Mouse (Mus musculus) gastrocnemius, postnatal 14 days (tissue): ENCODE data around the gene Nod1. TPM values are rescaled to one million over a fixed set of nuclear protein-coding genes. Genes with fewer than 3 reads are reported as not detected.

Experiments
- DNase-seq: peaks from one replicate; pipeline ENCODE4 v3.0.0; 2021; ENCODE audit warnings: mixed read lengths
- intact Hi-C: fragments of 180-260 bp; cut with DNase I; formaldehyde crosslinking; loops from one replicate; pipeline ENCODE4 v1.15.1; 2025; ENCODE audit warnings: low total_unique reads
- long read RNA-seq, 2 experiments: library from polyadenylated mRNA; stranded (forward); transcript quantifications; one replicate each; pipeline ENCODE4 v2.0.0; 2021
- total RNA-seq, 2 experiments: library from RNA; stranded (reverse); gene quantifications; 2 replicates each; pipeline ENCODE4 v1.2.3; 2021

Nod1 gene
- 1 to 10 TPM; 6.3 to 8.2 TPM for total RNA-seq
- long read RNA-seq, experiment 1, full-length matches to known transcripts = 9 of 12 reads
- long read RNA-seq, experiment 1, partial matches to known transcripts = 2 of 12 reads
- long read RNA-seq, experiment 1, other reads (novel, unspliced or antisense) = 1 of 12 reads
- long read RNA-seq, experiment 2, full-length matches to known transcripts = 9 of 15 reads
- long read RNA-seq, experiment 2, partial matches to known transcripts = 2 of 15 reads
- long read RNA-seq, experiment 2, other reads (novel, unspliced or antisense) = 4 of 15 reads

DNA sequence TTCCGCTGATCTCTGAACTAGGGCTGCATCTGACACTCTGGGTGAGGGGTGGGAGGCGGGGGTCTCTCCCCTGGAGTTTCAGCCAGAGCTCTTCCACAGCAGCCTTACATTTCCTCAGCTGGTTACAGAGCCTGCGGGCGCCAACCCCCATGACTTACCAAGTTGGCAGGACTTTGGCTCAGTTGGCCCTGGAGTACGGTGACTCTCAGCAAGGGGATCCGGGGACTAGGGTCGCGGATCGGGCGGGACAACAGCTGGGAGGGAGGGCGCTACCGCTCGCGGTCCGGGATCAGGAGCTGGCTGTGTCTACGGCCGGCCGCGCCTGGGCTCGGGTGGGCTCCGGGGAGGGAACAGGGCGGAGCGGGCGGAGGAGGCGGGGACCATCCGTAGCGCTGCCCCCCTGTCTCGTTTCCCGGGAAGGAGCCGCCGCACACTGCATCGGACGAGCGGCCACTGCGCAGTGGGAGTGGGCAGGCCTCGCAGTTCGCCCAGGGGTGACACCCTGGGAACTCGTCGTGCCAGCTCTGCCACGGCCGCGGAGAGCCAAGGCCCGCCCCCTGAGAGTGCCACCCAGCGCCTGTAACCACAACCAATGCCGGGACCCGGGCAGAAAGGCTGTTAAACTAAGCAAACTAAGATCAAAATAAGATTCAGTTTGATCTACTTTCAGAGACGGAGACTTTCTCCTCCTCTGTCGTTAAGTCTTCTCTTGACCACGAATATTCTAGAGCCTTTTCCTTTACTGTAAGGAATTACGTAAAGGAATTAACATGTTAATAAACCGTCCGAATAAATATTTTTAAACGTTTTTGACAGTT lies at the start of gene Nod1:
Gene Nod1, minus strand, starts transcription at position 502 of the 818 bp plus-strand sequence.
- intact Hi-C loops = no loop called here

DNA sequence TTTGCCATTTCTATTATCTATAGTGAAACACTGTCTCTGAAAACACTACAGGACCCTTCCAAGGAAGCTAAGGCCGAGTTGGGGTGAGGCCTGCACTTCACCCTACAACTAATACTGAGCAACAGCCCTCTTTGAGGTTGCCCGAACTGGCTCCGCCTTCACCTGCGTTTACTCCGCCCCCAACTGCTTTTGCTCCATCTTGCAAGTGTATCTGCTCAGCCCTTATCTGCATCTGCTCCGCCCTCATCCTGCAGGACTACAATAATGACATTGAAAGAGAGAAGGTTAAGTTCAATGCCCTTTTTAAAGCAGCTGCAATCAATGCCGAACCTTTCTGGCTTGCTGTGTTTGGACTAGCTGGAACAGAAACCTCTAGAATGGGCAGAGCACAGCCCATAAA lies 49.4 kb upstream of the Nod1 start:
- intact Hi-C loops = no loop called here
- DNase-seq = no peak

More for the DNA sequence above, at the start of gene Nod1:
- peak; percentile 89 for DNase-seq

DNA sequence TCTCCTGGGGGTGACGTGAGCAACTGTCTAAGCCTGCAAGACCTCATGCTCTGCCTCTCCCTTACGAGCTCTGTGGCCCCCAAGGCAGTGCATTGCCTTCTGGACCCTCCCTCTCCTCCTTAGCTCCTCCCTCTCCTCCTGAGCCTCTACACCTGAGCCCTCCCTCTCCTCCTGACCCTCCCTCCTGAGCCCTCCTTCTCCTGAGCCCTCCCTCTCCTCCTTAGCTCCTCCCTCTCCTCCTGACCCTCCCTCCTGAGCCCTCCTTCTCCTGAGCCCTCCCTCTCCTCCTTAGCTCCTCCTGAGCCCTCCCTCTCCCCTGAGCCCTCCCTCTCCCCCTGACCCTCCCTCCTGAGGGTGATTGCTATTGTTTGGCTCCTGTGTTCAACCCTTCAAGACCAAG lies 46.0 kb upstream of the Nod1 start:
- DNase-seq = no peak
- intact Hi-C loops = loop anchor here (5.0 kb wide), 1 partner anchor 149 kb away; no protein-coding TSS in a partner anchor

DNA sequence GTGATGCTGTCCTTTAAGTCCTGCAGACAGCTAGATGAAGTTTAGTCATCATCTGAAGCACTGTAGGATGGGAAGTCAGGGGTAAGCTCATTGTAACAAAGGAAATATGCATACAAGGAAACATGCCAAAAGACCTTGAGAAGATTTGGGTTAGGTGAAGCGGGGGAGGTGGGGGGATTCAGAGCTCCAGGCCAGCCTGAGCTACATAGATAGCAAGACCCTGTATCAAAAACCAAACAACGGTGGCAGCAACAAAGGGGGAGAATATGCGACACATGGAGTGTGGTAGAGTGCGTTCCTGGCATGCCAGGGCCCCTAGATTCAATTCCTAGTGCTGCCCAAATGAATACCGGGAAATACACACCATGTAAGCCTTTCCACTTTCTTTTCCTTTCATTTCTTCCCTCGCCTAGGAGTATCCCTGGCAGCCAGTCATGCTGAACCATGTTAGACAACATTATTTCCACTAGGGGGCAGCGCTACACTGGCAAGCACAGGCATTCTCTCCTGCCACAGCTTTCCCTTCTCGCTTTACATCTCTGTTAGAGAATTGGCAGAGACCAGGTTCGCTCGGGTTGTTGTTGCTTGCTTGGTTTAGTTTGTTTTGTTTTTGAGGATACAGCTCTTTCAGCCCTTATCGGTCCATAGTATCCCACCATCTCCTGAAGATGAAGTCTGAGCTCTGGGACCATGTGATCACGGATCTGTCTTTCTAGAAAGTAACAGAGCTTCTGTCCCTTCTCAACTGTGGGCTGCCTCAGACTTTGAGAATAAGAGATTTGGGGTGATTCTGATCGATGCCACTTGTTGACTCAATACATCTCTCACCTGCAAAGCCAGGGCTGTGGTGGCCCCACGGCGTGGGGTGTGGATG lies 44.5 kb upstream of the Nod1 start:
- peak; percentile 58 for DNase-seq
- intact Hi-C loops = loop anchor here (5.0 kb wide), 1 partner anchor 150 kb away; no protein-coding TSS in a partner anchor

DNA sequence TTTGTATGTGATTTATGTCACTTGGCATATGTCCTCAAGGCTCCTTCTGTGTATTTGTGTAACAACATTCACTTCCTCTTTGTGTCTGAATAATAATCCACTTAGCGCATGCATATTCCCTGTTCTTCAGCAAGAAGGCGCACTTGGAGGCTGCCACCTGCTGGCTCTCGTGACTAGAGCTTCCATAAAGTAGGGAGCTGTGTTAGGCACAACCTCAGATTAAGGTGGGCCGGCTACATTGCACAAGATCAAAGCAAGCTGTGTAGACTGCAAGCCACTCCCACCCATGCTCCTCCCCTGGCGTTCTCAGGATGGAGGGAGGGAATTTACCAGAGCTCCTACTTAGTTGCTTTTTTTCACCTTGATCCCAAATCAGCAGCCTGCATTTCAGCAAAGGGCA lies 43.8 kb upstream of the Nod1 start:
- DNase-seq = no peak
- intact Hi-C loops = loop anchor here (5.0 kb wide), 1 partner anchor 151 kb away; no protein-coding TSS in a partner anchor

DNA sequence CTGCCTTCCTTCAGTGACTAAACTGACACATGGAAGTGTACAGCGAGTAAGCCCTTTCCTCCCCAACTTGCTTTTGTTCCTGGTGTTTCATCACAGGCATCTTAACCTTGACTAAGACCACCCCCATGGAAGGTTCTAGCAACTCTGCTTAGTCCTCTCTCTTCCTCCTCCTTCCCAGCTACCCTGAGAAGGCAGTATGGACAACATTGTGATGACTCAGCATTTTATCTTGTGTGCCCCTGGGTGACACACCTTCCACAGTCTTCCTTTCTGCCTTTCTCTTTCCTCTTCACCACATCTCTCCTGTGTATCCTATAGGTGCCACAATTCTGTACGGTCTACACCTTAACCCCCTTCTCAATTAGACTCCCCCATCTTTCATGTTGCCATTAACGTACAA lies 41.8 kb upstream of the Nod1 start:
- intact Hi-C loops = loop anchor here (5.0 kb wide), 1 partner anchor 92 kb away; no protein-coding TSS in a partner anchor
- no peak for DNase-seq

DNA sequence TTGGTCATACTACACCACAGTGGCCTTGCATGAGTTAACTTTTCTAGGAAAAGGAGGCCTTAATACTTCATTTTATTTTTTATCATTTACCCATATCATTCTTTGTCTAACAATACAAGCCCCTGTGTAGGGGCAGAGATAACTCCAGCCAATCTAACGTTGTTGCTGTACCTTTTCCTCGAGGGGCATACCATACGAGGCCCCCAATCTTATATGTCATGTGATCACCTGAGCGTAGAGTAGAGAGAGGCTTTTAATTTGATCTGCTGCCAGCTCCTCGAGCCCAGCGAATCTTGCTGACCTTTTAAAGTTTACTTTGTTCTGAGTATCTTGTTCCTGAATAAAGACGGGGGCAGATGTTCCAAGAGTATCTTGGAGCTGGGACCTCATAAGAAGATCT lies 40.1 kb upstream of the Nod1 start:
- intact Hi-C loops = loop anchor here (5.0 kb wide), 1 partner anchor 90 kb away; no protein-coding TSS in a partner anchor
- DNase-seq = no peak

DNA sequence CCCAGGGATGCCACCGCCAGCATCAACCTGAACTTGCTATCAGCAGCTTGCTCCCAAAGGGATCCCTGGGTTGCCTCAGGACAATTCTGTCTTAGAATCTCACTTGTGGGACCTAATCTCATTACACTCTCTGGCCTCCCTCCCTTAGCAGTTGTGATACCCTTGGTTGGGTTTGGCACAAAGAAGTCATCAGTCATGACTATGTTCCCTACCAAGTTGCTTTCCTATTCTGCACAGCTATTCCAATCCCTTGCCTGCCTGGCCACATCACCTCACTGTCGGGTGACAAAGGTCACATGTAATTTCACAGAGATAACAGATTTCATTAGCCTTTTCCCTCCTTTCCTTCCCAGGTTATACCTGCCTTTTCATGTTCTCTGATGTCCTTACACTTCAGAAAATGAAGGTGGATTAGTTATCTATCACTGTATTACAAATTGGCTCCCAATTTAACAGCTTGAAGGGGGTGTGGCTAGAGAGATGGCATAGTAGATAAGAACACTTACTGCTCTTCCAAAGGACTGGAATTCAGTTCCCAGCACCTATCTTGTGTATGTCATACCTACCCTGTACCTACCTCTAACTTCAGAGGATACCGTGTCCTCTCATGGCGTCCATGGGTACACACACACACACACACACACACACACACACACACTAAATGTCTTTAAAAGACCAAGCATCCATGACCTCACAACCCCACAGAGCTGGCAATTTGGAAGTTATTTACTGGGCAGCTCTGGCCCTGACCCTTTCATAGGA lies 38.1 kb upstream of the Nod1 start:
- DNase-seq = no peak
- intact Hi-C loops = loop anchor here (5.0 kb wide), 1 partner anchor 88 kb away; no protein-coding TSS in a partner anchor

DNA sequence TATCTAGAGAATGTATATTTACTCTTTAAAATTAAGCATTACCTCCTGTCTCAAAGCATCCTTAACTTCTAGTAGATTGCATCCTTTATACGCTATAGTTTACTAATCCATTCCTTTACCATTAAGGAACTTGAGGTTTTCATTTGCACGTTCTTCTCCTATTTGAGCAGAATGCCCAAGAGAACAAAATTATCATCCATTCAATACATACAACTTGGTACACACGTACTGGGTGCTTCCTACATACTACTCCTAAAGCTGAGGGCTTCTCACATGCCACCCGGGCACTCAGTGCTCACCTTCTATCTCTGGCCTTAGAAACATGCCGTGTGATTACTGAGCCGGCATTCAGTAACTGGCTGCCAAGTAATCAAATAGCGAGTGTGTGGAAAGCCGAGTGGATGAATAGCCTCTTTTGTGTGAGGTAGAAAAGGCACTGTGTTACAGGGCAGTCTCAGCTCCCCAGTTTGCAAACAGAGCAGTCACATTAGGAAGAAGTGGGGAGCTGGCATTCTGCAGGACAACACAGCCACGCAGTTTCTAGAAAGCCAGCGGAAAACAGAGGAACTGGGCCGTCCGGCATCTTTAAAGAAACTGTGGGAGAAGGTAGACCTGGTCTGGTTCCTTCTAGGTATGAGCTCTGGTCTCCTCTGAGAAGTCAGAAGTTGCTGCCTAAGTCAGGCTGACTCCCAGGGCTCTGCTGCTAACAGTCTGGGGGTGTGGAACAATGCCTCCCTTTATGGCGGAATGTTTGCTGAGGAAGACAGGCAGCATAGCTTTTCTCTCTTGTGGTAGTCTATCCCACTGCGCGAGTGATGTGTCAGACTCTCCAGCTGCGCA lies 37.2 kb upstream of the Nod1 start:
- intact Hi-C loops = loop anchor here (5.0 to 10.0 kb wide), 2 partner anchors 87 to 305 kb away; no protein-coding TSS in a partner anchor
- DNase-seq = no peak

DNA sequence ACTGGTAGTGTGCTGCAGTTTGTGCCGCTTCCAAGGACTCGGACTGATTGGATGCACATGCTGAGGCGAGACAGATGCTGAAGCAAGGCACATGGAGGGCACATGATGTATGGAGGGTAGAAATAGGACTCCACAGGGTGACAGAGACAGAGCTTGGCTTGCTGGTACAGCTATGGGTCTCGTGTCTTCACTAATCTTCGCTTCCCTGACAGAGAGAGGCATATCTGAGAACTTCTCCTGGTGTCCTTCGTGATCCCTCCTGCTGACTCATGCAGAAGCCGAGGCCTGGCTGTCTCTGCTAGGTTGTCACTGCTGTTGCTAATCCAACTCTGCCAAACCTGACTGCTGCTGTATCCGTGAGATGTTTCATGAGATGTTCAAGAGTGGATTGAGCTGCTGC lies 36.0 kb upstream of the Nod1 start:
- DNase-seq = no peak
- intact Hi-C loops = loop anchor here (10.0 kb wide), 1 partner anchor 304 kb away; no protein-coding TSS in a partner anchor

DNA sequence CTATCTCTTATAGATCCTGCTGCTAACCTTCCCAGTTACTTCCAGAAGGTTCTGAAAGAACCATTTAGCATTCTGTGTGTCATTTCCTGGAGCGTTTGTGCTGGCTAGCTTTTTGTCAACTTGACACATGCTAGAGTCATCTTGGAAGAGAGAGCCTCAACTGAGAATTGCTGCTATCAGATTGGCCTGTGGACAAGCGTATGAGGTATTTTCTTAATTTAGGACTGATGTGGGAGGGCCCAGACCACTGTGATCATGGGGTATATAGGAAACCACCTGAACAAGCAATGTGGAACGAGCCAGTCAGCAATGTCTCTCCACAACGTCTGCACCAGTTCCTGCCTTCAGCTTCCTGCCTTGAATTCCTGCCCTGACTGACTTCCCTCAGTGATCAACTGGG lies 31.1 kb upstream of the Nod1 start:
- DNase-seq = no peak
- intact Hi-C loops = loop anchor here (10.0 kb wide), 1 partner anchor 299 kb away; no protein-coding TSS in a partner anchor

DNA sequence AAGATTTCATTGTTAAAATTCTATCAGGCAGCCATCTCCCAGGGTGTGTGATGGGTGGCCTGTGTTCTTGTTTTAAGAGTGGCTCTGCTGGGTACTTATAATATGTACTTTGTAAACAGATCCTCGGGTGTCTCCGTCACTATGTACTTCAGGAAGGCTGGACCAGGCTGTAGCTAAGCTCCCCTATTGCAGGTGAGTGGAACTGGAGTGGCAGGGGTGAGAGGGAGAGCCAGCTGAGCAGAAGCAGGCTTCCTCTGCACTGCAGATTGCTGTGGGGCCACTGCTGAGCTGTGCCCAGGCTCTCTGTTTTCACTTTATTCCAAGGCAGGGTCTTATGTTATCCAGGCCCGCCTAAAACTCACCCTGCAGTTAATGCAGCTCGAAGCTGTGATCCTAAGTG lies 30.0 kb upstream of the Nod1 start:
- DNase-seq = no peak
- intact Hi-C loops = loop anchor here (10.0 kb wide), 1 partner anchor 298 kb away; no protein-coding TSS in a partner anchor

DNA sequence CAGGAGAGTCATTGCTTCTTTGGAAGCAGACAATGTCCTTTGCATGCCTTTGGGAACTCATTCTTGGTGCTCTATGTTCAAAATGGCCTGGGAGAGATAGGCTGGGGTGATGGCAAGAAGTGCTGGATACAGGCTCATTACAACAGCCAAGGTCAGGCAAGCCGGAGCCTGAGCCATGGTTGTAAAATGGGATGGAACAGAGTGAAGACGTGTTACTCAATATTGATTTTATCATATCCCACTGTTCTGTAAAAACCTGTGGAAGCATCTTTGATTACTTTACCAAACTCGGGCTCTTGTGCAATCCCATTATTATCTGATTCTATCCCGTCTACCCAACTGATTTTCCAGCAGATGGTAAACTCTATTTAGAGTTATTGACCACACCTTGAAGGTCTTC lies 28.9 kb upstream of the Nod1 start:
- intact Hi-C loops = loop anchor here (10.0 kb wide), 1 partner anchor 297 kb away; no protein-coding TSS in a partner anchor
- DNase-seq = no peak

DNA sequence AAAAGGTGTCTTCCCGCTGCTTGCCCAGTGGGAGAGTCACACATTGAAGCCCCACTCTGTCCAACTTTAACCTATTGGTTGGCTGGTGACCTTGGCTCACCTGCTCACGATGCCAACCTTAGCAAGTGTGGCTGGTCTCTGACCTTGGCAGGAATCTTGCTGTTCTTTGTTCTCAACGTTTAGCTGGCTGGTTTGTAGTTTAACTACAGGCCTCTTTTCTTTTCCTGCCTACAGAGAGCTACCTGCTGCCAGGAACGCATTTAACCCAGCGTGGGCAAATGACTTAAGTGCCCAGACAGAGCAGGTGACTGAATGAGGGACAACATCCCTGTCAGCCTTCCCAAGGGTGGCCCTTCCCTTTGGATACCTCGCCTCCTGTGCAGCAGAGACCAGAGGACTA lies 25.3 kb upstream of the Nod1 start:
- intact Hi-C loops = no loop called here
- DNase-seq = no peak

DNA sequence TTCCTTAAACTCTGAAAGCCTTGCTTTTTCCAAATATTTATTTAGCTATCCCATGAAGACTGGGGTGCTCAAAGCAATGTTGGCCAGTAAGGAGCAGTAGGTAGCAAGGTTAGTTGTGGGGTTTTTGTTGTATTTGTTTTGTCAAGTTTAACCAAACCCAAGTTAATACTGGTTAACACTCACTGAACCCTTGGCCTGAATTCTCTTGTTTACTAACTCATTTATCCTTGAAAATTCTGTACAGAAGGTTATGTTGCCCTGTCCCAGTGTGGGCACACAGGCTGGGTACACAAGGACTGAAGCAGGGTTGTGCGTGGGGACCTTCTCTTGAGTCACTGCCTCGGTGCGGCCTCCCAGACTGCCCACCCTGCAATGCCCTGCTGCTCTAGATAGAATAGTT lies 23.9 kb upstream of the Nod1 start:
- intact Hi-C loops = no loop called here

DNA sequence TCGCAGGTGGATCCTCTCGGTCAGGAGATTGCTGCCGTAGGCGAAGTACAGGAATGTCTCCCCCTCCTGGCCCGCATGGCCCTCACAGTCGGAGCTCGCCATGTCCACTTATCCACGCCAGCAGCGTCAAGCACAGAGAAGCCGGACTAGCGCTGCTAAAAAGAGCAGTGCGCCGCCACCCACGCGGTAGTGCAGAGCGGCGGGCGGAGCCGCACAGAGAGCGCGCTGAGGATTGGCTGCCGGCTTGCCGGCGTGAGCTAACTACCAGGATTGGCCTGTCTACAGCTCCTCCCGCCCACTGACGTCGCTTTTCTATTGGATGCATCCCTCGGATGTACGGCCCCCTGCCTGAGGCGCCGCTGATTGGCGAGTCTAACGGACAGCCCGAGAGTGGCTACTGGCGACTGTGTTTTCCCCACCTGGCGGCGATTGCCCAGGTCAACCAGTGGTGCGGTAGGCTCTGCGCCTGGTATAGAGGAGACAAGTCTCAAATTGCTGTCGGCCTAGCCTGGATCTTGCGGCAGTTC lies 20.4 kb upstream of the Nod1 start, which contains the start of gene Ggct:
Gene Ggct, minus strand, starts transcription at position 217 of the 527 bp plus-strand sequence.
- DNase-seq = peak; percentile 96
- intact Hi-C loops = loop anchor here (5.0 kb wide), 1 partner anchor 70 kb away; no protein-coding TSS in a partner anchor

More for the DNA sequence above, 23.9 kb upstream of the Nod1 start:
- DNase-seq = no peak

DNA sequence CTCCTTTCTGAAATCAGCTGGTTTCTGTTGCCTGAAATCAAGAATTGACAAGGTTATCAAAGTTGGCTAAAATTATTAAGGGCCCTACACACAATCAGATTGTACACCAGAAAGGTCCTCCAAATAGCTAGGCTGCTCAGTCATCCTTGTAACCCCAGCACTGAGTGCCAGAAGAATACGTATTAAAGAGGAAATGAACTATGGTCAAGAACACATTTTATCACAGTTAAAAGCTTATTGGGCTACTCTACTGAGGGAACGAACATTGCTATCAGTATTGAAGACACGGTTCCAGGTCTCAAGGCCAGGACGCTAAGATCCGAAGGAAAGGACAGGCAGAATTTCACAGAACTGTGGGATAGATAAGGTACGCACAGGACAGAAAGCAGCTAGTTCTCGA lies 19.7 kb upstream of the Nod1 start:
- intact Hi-C loops = loop anchor here (5.0 kb wide), 1 partner anchor 70 kb away; no protein-coding TSS in a partner anchor
- no peak for DNase-seq
